Mouse (Mus musculus) olfactory bulb, adult 2 months (tissue): ENCODE results near the gene Atp1a3.

Source experiments
- CTCF ChIP-seq: fragments of 200-500 bp; IDR thresholded peaks from 2 replicates; pipeline ENCODE4 v1.5.1; 2012; ENCODE audit warnings: low read depth, mild to moderate bottlenecking, low read length, moderate library complexity; ENCODE audit not compliant: insufficient read depth
- POLR2A ChIP-seq: fragments of 200-500 bp; IDR thresholded peaks from 2 replicates; pipeline ENCODE4 v1.6.1; 2012; ENCODE audit warnings: mild to moderate bottlenecking, low read depth, low read length, moderate library complexity; ENCODE audit not compliant: insufficient read depth

GRCm38 (mm10) chr7:24930475-24930874 lies 75.3 kb downstream of the Atp1a3 start:
- TF ChIP-seq POLR2A (no peak), CTCF (no peak)
